Mouse (Mus musculus) forebrain, embryonic 14.5 days (tissue): ENCODE results near the gene Tbl3. TPM values are rescaled to one million over a fixed set of nuclear protein-coding genes. Genes with fewer than 3 reads are reported as not detected.
A peak's percentile ranks its signal among the peaks of the same experiment; 100 is the strongest.

Source experiments
- ATAC-seq: fragments of 200-750 bp; cut with Nextera tagmentation; 2 replicates; pipeline ENCODE4 v1.8.0; 2017; ENCODE audit warnings: mild to moderate bottlenecking, moderate library complexity
- DNase-seq: peaks from one replicate; pipeline ENCODE4 v3.0.0-alpha.2; 2015; ENCODE audit warnings: low spot score
- H3K27ac ChIP-seq: fragments of 300-500 bp; sonication (generic); 2 replicates; pipeline ENCODE4 v1.5.1; 2014; ENCODE audit warnings: low read depth, mild to moderate bottlenecking, control low read depth, low read length, moderate library complexity
- H3K27me3 ChIP-seq: fragments of 300-500 bp; sonication (generic); replicated peaks from 2 replicates; pipeline ENCODE4 v1.6.1; 2014; ENCODE audit warnings: low read length, control low read depth, mixed read lengths; ENCODE audit not compliant: control insufficient read depth, insufficient read depth
- H3K36me3 ChIP-seq: fragments of 300-500 bp; sonication (generic); 2 replicates; pipeline ENCODE4 v1.6.1; 2014; ENCODE audit warnings: low read length, control low read depth; ENCODE audit not compliant: control insufficient read depth, insufficient read depth
- H3K4me1 ChIP-seq: fragments of 300-500 bp; sonication (generic); 2 replicates; pipeline ENCODE4 v1.6.1; 2014; ENCODE audit warnings: antibody characterized with exemption, low read length, control low read depth; ENCODE audit not compliant: control insufficient read depth, insufficient read depth
- H3K4me2 ChIP-seq: fragments of 300-500 bp; sonication (generic); 2 replicates; pipeline ENCODE4 v1.6.1; 2014; ENCODE audit warnings: mild to moderate bottlenecking, control low read depth, low read length
- H3K4me3 ChIP-seq: fragments of 300-500 bp; sonication (generic); 2 replicates; pipeline ENCODE4 v1.5.1; 2014; ENCODE audit warnings: low read depth, low read length, control low read depth
- H3K9ac ChIP-seq: fragments of 300-500 bp; sonication (generic); 2 replicates; pipeline ENCODE4 v1.6.1; 2014; ENCODE audit warnings: mild to moderate bottlenecking, low read length, control low read depth, moderate library complexity
- H3K9me3 ChIP-seq: fragments of 300-500 bp; sonication (generic); replicated peaks from 2 replicates; pipeline ENCODE4 v1.6.1; 2016; ENCODE audit warnings: low read length, control low read depth, mixed read lengths; ENCODE audit not compliant: control insufficient read depth
- WGBS: fragments of 180-500 bp; shearing (Covaris S2); extraction: QIAGEN DNeasy Blood & Tissue Kit; methylation state at CpG from one replicate; pipeline ENCODE4 v1.1.7; 2014; 5-methylcytosine and 5-hydroxymethylcytosine counted together
- polyA plus RNA-seq: library from polyadenylated mRNA; unstranded; fragments of >200 nt; fragmentation: Nextera tagmentation; extraction: Ambion mirVana; gene quantifications from 2 replicates; pipeline ENCODE4 v1.2.1, GENCODE M21; 2014

The Tbl3 gene
- polyA plus RNA-seq, 1 experiment from 2014 or later, result 86.1 TPM

DNA sequence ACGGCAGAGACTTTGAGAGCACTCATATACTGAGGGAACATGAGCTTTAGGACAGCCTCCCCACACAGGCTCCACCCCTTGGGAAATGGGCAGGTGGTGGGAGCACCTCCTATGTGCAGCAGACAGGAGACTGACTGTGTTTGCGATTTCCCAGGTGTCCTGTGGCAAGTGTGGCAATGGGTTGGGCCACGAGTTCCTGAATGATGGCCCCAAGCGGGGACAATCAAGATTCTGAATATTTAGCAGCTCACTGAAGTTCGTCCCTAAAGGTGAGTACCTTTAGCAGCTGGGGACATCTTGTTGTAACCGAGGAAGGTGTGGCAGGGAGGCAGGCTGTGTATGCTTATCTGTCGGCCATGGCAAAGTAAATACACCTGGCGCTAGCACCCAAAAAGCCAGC lies 32.5 kb upstream of the Tbl3 start:
- ATAC-seq, result no peak
- WGBS, result 81% methylated on average over 8 of the region's 8 CpGs

DNA sequence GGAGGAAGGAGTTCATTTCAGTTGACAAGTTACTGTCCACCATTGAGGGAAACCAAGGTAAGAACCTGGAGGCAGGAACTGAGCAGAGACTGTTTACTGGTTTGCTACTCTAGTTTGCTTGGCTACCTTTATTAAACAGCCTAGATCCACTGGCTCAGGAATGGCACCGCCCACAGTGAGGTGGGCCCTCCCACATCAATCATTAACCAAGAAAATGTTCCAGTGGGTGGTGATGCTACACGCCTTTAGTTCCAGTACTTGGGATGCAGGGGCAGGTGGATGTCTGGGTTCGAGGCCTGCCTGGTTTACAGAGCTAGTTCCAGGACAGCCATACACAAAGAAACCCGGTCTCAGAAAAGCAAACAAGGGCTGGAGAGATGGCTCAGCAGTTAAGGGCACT lies 30.8 kb upstream of the Tbl3 start:
- H3K36me3 ChIP-seq, result peaks cover 3% of the 10 kb centered on the region; the same call in 1 of the 2 replicates
- 84% methylated on average over 4 of the region's 4 CpGs for WGBS
- H3K27ac ChIP-seq, result no peak overlapping the region
- H3K9ac ChIP-seq, result no peak overlapping the region
- ATAC-seq, result no peak
- DNase-seq, result no peak
- H3K4me3 ChIP-seq, result no peak overlapping the region
- H3K4me2 ChIP-seq, result no peak overlapping the region
- peaks cover 8% of the 10 kb centered on the region for H3K4me1 ChIP-seq
- no peaks in the 10 kb centered on the region for H3K9me3 ChIP-seq
- no peaks in the 10 kb centered on the region for H3K27me3 ChIP-seq

More for the DNA sequence above, 32.5 kb upstream of the Tbl3 start:
- H3K36me3 ChIP-seq, result peaks cover 3% of the 10 kb centered on the region; the same call in 1 of the 2 replicates
- H3K9me3 ChIP-seq, result no peaks in the 10 kb centered on the region
- H3K4me2 ChIP-seq, result no peak overlapping the region
- H3K9ac ChIP-seq, result no peak overlapping the region
- H3K27me3 ChIP-seq, result no peaks in the 10 kb centered on the region
- no peak for DNase-seq
- H3K4me1 ChIP-seq, result peaks cover 8% of the 10 kb centered on the region
- no peak overlapping the region for H3K27ac ChIP-seq
- H3K4me3 ChIP-seq, result no peak overlapping the region

DNA sequence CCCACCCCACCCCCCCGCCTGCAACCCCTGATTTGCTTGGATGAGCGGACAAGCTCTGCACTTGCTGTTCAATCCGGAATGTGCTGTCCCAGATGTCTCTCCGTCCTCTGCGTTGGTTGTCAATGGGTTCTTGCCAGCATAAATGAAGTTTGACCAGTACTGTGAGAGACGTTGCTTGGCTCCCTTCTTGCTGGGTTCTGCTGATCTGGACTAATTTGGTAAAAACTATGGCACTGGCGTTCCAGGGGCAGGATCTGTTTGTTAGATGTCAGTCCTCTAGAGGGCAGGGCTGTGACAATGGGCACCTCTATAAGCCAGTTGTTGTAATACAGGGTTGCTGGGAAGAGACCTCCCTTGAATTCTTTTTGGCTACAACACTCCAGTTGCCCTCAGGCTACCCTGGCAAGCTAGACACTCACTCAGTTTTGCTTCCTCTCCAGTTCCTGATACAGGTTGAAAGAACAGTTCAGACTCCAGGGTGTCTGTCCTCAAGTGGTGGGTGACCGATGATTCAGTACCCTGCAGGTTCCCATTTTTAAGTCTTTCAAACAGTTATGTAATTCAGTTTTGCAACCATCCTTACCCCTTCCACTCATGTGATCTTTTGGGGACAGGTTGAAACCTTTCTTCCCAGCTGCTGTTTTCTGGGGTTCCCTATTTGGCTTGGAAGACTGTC lies 29.8 kb upstream of the Tbl3 start:
- Histone ChIP-seq H3K27ac (no peak overlapping the region), H3K4me3 (peak overlapping the region; percentile 53), H3K9ac (peak overlapping the region; percentile 65), H3K27me3 (no peaks in the 10 kb centered on the region), H3K9me3 (no peaks in the 10 kb centered on the region), H3K4me1 (peaks cover 8% of the 10 kb centered on the region), H3K4me2 (peak overlapping the region; percentile 89), H3K36me3 (peaks cover 3% of the 10 kb centered on the region; the same call in 1 of the 2 replicates)
- no peak for ATAC-seq
- WGBS, result 31% methylated on average over 8 of the region's 8 CpGs
- DNase-seq, result no peak

DNA sequence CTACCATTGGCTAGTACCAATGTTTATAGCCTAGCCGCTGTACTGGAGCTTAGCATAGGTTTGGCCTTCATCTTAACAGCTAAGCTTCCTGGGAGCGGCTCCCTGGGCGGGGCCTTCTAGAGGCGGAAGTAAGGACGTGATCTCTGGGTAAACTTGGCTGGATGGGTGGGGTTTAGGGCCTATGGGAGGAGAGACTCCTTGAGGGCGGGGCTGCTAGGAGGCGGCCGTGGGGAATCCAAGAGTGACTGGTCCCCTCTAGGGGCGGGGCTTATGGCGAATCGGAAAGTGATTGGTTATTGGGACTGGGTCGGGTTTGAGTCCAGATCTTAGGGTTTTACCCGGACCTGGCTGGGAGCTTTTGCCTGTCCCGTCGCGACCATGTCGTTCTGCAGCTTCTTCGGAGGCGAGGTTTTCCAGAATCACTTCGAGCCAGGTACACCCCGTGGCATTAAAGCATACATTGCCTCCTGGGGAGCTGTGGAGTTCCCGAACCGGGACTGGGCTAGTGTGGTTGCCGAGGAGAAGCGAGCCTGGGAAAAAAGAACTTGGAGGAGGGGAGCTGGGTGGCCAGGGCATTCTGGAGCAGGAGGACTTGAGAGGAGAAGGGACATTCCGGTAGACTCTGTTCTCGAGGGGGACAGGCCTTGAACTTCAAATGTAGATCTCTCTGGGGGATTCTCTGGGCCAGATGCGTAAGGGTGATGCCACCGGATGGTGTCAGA lies 29.0 kb upstream of the Tbl3 start, which contains the start of gene Msrb1:
TSS of gene Msrb1 (plus strand) at position 313 of the 722 bp plus-strand sequence.
- H3K9me3 ChIP-seq, result no peaks in the 10 kb centered on the region
- DNase-seq, result peak; percentile 99
- WGBS, result under 1% methylated on average over 29 of the region's 29 CpGs
- peak within 1 kb of the TSS; percentile 89 for H3K4me2 ChIP-seq
- H3K36me3 ChIP-seq, result peaks cover 3% of the 10 kb centered on the region; the same call in 1 of the 2 replicates
- H3K27ac ChIP-seq, result no peak within 1 kb of the TSS
- ATAC-seq, result peak; percentile 98
- peaks cover 8% of the 10 kb centered on the region for H3K4me1 ChIP-seq
- peak within 1 kb of the TSS; percentile 65 for H3K9ac ChIP-seq
- H3K4me3 ChIP-seq, result peak within 1 kb of the TSS; percentile 53
- no peaks in the 10 kb centered on the region for H3K27me3 ChIP-seq

DNA sequence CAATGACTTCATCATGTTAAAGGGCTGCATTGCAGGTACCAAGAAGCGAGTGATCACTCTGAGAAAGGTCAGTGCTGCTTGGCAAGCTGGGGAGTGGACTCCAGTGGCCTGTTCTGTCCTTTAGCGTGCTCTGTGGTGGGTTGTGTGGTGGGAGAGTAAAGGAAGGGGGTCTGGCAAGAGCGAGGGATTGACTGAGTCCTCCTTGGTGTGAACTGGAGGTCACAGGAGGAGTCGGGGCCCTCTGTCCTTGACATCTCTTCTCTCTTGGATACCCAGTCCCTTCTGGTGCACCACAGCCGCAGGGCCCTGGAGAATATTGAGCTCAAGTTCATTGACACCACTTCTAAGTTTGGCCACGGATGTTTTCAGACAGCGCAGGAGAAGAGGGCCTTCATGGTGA lies 28.0 kb upstream of the Tbl3 start:
- Histone ChIP-seq H3K36me3 (peaks cover 3% of the 10 kb centered on the region; the same call in 1 of the 2 replicates), H3K9me3 (no peaks in the 10 kb centered on the region), H3K9ac (no peak overlapping the region), H3K4me3 (no peak overlapping the region), H3K27ac (no peak overlapping the region), H3K4me1 (peaks cover 8% of the 10 kb centered on the region), H3K27me3 (no peaks in the 10 kb centered on the region), H3K4me2 (no peak overlapping the region)
- ATAC-seq (no peak), DNase-seq (no peak)
- 84% methylated on average over 7 of the region's 7 CpGs for WGBS

DNA sequence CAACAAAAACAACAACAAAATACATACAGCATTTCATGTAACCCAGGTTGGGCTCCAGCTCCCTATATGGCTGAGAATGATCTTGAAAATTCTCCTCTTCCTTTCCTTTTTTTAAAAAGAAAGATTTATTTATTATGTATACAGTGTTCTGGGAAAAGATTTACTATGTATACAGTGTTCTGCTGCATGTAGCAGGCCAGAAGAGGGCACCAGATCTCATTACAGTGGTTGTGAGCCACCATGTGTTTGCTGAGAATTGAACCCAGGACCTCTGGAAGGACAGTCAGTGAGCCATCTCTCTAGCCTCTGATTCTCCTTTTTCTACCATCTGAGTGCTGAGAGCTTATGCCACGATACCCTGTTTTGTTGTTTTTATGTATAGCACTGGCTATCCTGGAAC lies 27.1 kb upstream of the Tbl3 start:
- Histone ChIP-seq H3K4me2 (no peak overlapping the region), H3K9me3 (no peaks in the 10 kb centered on the region), H3K9ac (no peak overlapping the region), H3K4me3 (no peak overlapping the region), H3K4me1 (peaks cover 8% of the 10 kb centered on the region), H3K36me3 (peaks cover 2% of the 10 kb centered on the region; the same call in 1 of the 2 replicates), H3K27ac (no peak overlapping the region), H3K27me3 (no peaks in the 10 kb centered on the region)
- no peak for ATAC-seq
- 93% methylated on average over 1 of the region's 1 CpGs for WGBS
- no peak for DNase-seq

DNA sequence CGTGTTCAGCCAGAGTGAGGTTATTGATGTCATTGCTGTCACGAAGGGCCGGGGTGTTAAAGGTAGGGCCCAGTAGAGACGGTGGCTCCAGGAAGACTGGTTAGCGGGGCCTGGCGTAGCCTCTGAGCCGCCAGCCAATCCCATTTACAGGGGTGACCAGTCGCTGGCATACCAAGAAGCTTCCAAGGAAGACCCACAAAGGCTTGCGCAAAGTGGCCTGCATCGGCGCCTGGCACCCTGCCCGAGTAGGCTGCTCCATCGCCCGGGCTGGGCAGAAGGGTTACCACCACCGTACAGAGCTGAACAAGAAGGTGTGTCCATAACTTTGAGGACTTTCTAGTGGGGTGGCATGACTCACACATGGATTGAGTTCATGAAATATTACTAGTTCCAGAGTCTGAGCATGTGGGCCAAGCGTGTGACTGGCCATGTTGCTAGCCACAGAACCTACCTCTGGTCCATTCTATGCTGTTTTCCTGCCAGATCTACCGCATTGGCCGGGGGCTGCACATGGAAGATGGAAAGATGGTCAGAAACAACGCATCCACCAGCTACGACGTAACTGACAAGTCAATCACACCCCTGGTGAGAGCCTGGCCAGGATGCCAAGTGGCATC lies 26.1 kb upstream of the Tbl3 start:
- Histone ChIP-seq H3K27me3 (no peaks in the 10 kb centered on the region), H3K36me3 (no peaks in the 10 kb centered on the region), H3K4me2 (no peak overlapping the region), H3K27ac (no peak overlapping the region), H3K9me3 (no peaks in the 10 kb centered on the region), H3K4me3 (no peak overlapping the region), H3K9ac (no peak overlapping the region), H3K4me1 (peaks cover 8% of the 10 kb centered on the region)
- ATAC-seq (no peak), DNase-seq (no peak)
- 87% methylated on average over 21 of the region's 21 CpGs for WGBS

DNA sequence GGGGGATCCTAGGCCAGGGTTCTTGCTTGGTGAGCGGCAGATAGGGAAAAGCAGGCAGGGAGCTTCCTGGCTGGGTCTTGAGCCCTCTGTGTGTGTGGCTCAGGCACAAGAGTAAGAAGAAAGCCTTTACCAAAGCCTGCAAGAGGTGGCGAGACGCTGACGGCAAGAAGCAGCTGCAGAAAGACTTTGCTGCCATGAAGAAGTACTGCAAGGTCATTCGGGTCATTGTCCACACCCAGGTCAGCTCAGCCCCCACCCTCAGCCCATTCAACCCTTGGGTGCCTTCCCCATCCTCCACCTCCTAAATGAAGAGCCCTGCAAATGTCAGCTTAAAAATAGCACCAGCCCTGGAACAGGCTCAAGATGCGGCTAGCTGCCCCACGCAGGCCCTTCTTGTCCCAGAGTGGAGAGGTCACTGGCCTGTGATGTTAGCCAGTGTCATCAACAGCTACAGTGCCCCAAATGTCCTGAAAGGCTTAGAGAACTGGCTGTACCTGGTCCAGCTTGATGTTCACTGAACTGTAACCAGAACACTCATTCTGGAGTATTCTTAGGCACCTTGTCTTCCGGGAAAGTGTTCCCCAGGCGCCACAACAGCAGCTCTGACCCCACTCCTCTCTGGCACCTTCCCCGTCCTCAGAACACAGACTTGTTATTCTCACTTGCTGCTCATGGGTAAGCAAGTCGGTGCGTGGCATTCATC lies 24.9 kb upstream of the Tbl3 start:
- Histone ChIP-seq H3K9me3 (no peaks in the 10 kb centered on the region), H3K4me3 (no peak overlapping the region), H3K27me3 (no peaks in the 10 kb centered on the region), H3K36me3 (no peaks in the 10 kb centered on the region), H3K4me1 (peaks cover 7% of the 10 kb centered on the region), H3K27ac (no peak overlapping the region), H3K4me2 (no peak overlapping the region), H3K9ac (no peak overlapping the region)
- no peak for DNase-seq
- WGBS, result 83% methylated on average over 12 of the region's 12 CpGs
- ATAC-seq, result no peak
